Mouse (Mus musculus): ENCODE measurements around the gene Hecw2.

The Hecw2 gene

DNA sequence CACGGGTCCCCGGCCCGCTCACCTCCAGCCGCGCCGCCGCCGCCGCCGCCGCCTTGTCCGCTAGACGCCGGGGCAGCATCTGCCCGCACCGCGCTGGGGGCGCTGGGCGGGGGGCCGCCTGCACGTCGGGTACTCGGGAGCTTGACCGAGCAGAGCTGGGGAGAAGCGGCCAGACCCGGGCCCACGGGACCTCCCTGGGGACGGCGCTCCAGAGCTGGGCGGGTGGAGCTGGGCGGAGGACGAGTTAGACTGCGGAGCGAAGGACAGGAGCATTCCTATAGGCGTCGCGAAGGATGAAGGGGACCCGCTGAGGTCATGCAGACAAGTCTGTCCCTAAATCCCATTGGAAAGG lies at the start of gene Hecw2:
TSS of gene Hecw2 (minus strand) at position 215 of the 352 bp plus-strand sequence.
- no peak for DNase-seq

DNA sequence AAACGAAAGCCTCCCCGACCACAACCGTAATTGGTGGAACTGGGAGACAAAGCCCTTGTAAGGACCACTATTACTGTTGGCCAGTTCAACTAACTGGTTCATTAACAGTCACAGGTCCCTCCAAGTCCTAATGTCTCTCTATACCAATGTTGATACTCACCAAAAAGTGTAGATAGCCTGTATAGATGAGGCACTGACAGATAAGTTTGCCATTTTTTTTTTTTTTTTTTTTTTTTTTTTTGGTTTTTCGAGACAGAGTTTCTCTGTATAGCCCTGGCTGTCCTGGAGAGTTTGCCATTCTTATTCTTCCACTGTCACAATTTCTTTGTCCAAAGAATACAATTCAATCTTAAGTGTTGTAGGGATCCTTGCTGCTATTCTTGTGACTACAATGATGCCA lies 47.8 kb upstream of the Hecw2 start:
- no peak for DNase-seq

DNA sequence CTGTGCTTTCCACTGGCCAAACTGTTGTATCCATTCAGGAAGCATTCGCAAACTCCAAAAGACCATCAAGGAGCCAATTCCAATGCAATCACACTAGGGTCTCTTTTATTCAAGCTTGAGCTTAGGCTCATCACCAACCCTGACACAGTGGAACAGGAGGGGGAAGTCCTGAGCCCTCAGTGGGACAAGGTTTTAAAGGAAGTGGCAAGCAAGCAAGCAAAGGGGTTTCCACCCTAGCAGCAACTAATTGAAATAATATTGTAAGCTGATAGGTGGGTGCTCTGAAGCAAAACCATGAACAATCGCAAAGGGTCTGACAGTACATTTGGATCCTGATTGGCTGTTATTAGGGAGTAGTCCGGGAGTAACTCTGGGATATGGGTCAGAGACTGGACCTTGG lies 25.3 kb upstream of the Hecw2 start:
- no peak for DNase-seq

DNA sequence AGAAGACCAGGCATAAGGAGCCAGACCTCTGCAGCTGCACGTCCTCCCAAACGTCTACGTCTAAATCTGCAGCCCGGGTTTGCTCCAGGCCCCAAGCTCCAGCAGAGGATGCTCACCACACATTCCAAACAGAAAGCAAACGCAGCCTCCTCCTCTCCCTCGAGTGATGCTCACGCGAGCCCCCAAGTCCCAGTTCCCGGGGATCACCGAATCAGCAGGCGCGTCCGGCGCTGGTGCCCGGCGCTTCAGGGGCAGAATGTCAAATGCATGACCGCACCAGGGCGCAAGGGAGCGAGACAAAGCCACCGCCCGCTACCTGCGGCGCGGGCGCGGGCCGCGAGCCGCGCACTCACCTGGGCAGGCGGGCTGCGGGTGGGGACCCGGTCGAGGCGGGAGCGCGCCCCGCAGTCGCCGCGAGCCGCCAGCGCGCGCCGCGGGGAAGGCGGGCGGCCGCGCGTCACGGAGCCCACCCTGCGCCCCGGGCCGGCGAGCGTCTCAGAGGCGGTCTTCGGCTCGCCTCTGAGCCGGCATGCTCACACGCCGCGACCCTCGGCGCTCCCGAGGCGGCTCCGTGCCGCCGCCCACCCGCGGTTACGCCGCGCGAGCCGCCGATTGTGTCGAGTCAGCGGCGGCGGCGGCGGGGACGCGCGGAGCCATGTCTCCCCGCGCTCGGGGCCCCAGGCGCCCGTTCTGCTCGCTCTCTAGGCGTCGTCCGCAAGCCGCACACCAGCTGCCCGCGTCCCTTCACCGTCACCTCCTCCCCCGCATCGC lies 600 bp downstream of the Hecw2 start:
- peak; percentile 83 for DNase-seq

DNA sequence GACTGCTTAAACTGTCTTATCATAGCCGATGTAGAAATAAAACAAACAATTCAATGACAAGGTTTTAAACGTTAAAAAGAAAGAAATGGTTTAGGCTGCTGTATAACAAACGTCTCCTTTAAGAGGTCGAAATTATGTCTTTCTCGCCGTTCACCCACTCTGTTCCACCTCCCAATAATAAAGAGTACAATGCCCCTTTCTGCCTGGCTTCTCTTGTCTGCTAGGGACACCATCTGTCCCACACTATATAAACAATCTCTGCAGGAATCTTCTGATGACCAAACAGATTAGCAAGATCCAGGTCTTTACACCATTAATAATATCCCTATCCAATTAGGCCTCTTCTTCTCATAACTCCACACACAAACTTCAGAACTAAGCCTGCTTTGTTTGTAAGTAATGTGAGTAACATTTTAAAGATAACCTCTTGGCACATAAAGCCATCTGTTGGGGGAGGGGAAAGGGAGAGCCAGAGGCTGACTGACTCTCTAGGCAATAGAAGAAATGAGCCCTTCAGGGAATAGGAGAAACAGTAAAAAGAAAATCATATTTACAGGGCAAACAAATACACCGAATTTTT lies 1.7 kb downstream of the Hecw2 start:
- peak; percentile 89 for DNase-seq

DNA sequence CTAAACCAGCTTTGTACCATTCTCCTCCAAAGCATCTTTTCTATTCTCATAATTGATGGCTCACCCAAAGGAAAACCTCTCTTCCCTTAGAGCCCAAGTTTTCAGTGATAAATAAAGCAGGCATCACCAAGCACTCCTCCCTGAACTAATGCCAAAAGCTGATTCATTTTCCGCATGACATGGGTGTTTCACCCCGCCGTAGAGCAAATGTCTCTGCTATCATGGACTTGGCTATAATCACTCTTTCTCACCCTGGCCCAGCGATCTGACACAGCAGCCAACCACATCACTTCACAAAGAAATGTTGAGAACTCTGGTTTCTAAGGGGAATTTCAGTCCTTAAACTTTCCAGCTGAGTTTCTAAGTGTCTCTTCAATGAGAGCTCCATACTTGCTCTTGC lies 7.4 kb downstream of the Hecw2 start:
- DNase-seq: no peak

DNA sequence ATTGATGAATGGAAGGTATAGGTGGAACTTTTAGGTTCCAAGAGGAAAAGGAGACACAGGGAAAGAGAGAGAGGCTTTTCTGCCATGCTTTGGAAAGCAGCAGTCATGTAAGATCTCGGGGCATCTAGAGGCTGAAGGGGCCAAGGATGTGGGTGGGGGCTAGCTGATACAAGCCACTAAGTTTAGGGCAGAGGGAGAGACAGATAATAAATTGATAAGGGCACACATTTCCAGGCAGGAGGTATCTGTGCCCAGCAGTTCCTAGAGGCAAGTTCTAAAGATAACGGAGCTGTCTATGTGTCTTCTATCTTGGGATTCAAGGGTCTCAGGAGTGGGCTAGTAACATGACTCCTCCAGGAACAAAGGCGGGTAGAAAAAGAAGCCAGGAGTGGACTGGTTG lies 8.6 kb downstream of the Hecw2 start:
- no peak for DNase-seq

DNA sequence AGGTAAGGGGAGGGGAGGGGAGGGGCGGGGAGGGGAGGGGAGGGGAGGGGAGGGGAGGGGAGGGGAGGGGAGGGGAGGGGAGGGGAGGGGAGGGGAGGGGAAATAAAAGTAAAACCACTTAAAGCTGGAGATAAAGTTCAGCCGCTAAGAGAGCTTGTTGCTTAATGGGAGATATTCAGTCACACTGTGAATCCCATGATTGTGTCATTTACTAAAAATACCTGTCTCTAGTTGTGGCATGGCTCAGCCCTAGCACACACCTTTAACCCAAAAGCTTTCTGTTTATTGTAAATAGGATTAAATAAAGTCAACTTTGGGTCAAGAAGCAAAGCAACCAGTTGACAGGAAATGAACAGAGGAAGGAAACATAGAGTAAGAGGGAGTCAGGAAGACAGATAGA lies 14.3 kb downstream of the Hecw2 start:
- DNase-seq: no peak

DNA sequence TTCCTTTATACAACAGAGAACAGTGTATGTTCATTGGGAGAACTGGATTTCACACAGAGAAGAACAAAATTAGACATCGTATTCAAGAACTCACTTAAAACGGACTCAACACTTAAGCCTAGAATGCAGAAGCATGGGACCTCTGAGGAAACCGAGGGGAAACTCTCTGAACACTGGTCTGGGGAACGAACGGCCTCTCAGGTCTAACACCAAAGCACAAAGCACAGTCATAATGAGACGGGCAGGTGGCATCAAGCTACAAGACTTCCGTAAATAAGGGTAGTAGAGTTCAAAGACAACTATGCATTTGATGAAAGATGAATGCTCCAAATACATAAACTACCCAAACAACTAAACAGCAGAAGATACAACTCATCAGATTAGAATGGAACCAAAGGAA lies 15.8 kb downstream of the Hecw2 start:
- DNase-seq: no peak

DNA sequence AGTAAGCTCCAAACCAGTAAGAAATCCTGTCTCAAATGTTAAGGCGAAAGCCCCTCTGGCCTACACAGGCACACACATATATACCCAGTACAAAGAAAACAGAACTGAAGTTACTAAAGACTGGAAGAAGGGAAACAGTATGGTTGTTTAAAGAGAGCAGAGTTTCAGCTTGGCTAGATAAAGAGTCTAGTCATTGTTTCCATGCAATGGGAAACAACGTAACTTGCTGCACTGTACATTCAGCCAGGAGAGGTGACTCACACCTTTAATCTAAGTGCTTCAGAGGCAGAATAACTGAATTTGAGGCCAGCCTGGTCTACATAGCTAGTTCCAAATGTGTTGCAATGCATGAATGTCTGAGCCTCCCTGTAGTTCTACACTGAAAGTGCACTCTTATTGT lies 18.4 kb downstream of the Hecw2 start:
- no peak for DNase-seq

DNA sequence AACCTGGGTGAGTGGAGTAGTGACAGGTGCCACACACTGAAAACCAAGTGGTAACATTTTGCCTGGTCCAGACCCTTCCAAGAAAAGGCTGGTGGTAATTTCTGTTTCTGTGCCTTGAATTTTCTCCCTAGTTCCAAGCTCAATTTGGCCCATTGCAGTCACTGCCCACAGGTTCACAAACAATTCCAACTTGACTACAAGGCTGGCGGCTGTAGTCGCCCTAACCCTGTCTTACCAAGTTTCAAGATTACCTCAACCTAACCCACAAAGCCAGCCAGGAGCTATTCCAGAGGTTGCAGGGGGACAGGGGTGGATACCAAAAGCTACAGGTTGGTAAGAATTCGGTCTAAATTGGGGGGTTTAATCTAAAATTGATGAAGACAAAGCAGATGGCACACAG lies 27.0 kb downstream of the Hecw2 start:
- no peak for DNase-seq

DNA sequence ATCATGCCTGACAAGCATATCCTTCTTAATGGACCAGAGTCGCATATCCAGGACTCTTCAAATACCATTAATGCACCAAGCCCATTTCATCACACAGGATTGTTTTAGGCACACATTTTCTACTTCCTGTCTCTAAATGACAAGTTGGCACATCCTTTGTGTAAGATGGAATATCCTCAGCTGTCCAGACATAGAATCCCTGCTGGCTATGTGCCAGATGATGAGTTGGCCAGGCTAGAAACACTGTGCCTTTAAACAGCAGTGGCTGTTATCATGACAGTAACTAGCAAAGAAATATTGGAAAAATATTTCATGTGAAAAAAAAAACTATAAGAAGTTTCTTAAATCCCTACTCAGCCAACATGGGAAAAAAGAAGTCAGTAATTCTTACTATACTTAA lies 35.4 kb downstream of the Hecw2 start:
- DNase-seq: peak; percentile 6

DNA sequence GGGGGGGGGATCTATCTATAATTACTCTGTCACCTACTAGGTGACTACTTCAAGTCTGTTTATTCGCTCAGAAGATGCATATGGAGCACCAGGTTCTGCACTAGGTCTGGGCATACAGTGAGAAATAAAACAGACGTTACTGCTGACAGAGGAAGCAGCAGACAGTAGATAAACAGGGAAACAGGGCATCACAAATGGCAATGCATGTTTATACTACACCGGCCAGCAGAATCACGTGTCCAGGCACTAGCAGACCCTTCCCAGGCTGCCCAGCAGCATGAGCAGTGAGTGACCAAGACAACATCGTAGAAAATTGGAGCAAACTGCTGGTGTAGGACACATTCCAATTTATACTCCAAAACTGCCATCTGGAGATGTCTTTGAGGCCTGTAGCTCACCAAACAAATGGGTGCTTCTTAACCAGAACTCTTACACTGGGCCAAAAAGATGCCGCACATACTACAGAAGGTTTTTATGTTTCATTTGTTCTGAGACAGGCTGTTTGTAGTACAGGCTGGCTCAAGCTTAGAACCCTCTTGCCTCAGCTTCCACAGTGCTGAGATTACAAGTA lies 41.7 kb downstream of the Hecw2 start:
- DNase-seq: no peak

DNA sequence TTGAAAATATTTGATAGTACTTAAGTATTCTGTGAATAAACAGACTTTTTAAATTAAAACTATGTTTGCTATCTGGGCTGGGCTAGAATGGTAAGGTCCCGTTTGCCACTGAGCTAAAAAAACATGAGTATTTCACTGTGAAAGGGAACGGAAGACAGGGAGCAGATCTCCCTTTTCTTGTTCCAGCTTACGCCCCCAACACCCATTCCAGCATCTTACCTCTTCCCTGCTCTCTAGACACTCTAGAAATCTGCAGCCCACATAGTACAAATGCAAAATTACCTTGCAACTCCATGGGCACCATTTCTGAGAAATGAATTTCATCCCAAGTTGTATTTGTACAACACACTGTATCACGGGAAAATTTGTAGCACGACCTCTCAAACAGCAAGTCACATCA lies 49.9 kb downstream of the Hecw2 start:
- no peak for DNase-seq

DNA sequence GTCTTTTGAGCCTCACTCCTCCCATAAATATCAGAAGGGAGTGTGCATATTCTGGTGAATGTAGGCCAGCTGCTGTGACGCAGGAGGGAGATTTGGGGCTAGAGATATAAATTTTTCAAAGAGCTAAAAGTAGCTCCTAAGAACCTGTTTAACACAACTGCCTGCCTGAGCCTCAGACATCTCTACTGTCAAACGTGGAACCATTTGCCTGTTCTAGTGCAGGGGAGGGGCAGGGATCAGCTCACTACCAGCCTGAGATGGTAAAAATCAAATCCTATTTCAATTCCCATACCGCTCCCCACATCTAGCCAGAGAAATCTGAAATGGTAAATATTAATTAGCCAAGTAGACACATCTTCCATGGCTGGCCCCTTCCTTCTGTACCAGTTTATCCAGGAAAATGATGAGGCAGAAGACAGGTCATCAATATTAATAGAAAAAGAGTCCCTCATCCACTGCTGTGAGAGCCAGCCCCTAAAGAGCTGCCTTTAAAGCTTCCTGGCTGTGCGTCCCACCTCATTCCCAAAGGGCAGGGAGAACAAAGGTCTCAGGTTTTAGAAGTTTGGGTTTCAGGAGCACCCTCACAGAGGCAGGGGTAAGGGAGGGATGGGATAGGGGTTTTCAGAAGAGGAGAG lies 61.0 kb downstream of the Hecw2 start:
- peak; percentile 19 for DNase-seq

DNA sequence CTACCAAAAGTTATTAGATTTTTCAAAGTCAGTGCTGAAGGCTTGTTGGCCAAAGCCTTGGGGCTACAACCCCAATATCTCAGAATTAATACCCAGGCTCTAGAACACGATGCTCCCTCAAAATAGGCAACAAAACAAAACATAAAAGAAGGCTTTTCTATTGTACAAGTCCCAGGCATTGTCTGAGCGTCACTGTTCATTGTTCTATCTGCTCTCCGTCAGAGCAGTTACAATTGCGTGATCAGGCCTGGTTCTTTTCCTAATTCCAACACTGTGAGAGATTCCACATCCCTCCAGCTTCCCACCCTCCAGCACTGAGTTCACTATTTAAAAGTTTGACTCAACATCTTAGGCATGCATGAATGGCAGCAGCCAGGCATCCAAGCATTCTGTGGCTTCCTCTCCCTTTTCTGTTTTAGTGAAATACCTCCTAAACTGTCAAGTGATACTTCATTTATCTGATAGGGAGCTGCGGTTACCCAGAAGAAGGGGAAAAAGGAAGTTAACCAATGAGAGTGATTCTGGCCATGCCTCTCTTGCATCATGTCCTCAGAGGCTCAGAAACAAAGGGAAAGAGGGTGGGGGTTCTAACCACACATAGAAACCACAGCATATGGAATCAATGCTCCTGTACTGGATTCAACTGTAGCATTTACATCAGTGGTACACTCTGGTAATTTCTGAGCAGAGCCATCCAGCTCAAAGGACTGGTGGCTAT lies 66.1 kb downstream of the Hecw2 start:
- DNase-seq: no peak

DNA sequence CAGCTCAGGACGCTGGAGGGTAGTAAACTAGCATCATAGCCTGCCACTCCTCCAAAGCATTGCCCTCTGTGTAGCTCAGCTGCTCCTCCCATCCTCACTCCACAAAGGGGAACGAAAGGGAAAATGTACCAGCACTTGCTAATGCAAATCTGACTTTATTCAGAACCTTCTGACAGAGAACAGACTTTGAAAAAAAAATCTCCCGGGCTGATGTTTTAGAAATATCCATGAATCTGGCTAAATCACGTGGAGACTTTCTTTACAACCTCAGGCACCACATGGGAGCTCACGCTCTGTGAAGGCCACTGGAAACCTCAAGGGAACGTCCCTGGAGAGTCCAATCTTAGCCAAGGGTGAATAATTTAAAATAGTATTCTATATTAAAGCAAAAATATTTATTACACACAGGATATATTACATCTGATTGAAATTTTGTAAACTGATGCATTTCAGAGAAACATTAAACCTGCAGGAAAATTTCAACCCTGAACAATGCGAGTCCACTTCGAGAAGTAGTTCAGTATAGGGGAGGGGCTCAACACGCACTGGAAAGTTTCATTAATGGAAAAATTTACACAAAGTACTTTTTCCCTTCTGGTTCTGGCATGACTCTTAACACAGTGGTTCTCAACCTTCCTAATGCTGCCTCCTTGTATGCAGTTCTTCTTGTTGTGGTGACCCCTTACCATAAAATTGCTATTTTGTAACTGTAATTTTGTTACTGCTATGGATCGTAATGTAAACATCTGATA lies 67.8 kb downstream of the Hecw2 start:
- DNase-seq: no peak

DNA sequence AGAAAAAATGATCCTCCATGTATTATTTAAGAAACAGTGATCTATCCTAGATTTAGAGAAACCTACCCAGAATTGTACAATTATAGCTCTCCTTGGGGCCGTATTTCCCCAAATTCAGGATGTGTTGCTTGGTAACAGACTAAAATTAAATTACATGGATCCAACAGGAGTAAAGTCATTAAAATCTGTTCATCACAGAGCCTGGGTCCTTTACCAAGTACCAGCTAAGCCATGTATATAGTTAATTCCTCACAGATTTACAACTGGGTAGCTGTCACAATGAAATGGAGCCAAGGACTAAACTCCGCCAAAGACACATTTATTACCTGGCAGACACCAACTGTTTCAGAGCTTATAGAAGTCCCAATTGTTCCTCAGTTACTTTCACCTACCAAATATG lies 72.4 kb downstream of the Hecw2 start:
- no peak for DNase-seq

DNA sequence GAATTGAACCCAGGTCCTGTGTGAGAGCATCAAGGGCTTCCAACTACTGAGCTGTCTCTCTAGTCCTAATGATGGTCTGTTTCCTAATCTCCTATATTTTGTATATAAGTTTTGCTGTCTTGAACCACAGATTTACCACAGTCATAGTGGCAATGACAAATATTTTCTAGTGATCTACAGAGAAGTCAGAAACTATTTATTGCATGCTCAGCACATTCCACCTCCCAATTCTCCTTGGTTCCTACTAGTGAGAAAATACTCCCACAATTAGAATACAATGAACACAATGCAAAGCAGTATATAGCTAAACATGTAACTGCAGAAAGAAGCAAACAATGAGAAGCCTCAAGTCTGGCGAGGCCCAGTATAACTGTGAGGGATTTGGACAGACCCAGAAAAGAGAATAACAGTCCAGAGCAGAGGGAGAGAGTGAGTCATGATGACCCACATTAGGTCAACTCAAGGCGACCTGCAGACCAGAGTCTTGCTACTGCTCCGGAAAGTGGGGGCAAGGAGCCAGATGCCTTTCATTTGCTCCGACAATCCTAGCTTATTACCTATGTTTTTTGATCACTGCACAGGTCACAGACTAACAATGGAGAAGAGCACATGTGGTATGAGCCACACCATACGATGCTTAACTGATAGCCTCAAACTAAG lies 73.8 kb downstream of the Hecw2 start:
- no peak for DNase-seq

DNA sequence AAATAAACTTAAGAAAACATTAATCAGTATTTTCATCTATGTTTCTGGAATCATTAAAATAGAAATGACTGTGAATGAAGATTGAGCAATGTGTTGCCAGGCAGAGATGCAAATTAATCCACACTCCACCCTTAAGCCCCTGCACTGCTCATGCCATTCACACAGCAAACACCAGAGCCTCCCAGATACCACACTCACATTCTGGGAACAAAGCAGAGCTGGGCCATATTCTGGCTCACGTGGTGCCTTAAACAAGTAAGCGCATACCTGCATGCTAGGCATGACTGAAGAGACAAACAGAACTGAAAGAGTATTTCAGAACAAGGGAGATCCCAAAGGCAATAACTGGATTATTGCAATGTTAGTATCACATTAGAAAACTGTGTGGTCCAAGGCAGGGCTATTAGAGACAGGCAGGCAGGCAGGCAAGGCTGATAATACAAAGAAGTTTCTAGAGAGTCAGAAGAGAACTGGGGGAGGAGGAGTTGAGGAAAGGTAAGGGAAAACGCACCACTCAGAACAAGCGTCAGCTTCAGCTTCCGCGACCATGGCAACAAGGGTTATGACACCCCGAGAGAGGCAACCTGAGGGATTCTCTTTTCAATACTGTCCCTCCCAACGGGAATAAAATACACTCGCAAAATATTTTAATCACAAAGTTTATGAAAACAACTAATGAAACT lies 75.2 kb downstream of the Hecw2 start:
- no peak for DNase-seq

DNA sequence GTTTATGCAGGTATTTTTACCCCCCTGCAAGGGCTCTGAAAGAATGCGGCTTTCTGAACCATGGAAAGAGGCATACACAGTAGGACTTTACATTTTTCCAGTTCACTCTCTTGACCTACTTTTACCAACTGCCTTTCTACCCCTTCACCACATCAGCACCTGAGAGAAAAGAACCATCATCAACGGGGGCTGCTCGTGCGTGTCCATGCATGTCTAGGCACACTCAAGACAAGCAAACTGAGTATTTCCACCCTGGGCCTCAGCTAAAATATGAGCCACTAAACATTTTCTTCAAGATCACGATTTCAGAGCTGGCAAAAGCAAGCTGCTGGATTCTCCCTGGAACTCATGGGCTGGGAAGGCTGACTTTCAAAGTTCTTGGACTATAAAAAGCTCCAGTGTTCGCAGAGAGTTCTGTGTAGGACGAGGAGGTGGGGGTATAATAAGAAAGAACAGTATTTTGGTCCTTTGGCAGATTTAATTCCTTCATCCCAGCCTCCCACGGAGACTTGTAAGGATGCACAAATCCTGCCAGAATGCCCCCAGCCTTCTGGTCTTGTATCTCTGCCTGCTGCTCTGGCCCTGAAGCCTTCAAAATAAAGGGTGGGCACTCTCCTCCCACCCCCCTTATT lies 76.5 kb downstream of the Hecw2 start:
- DNase-seq: no peak

Measured in retina, postnatal 1 day (tissue).